Mouse (Mus musculus) thymus, postnatal 25 days (tissue): Measurements from ENCODE around the gene Phf20.
"Not testable (repeated sequence)": the region's sequence is repeated elsewhere in the genome, so short reads cannot be mapped to it uniquely, and the experiment has no call there.

Experiments used
- DNase-seq: peaks from one replicate; pipeline ENCODE4 v3.0.0; 2022

Phf20 gene

GRCm38 (mm10) chr2:156196302-156197128 lies at the start of gene Phf20:
Gene Phf20 (plus strand): TSS chr2:156196466.
- DNase-seq, result peak; percentile 98

GRCm38 (mm10) chr2:156147316-156147915 lies 48.9 kb upstream of the Phf20 start:
- DNase-seq, result no peak

GRCm38 (mm10) chr2:156151538-156151937 lies 44.7 kb upstream of the Phf20 start:
- DNase-seq, result no peak

- no peak for DNase-seq
These were observed 30.8 kb upstream of the Phf20 start for GRCm38 (mm10) chr2:156165478-156165877.

GRCm38 (mm10) chr2:156166557-156166956 lies 29.7 kb upstream of the Phf20 start:
- no peak for DNase-seq

GRCm38 (mm10) chr2:156177079-156177478 lies 19.2 kb upstream of the Phf20 start:
- DNase-seq, result no peak

GRCm38 (mm10) chr2:156177651-156178050 lies 18.6 kb upstream of the Phf20 start:
- DNase-seq, result no peak

- peak; percentile 87 for DNase-seq
These were observed 17.0 kb upstream of the Phf20 start for GRCm38 (mm10) chr2:156179046-156179795.

- no peak for DNase-seq
These were observed 16.5 kb upstream of the Phf20 start for GRCm38 (mm10) chr2:156179796-156180093.

- DNase-seq, result peak; percentile 100
These were observed 16.0 kb upstream of the Phf20 start, which contains the start of gene Rbm39 for GRCm38 (mm10) chr2:156180094-156180821. Gene Rbm39 (minus strand): TSS chr2:156180238.

GRCm38 (mm10) chr2:156180824-156181590 lies 15.3 kb upstream of the Phf20 start:
- DNase-seq, result no peak

GRCm38 (mm10) chr2:156181592-156181991 lies 14.7 kb upstream of the Phf20 start:
- DNase-seq, result no peak

- DNase-seq, result not testable (repeated sequence)
These were observed 7.0 kb upstream of the Phf20 start for GRCm38 (mm10) chr2:156189241-156189640.

- peak; percentile 77 for DNase-seq
These were observed 6.0 kb upstream of the Phf20 start for GRCm38 (mm10) chr2:156190004-156190896.

GRCm38 (mm10) chr2:156191540-156191939 lies 4.7 kb upstream of the Phf20 start:
- DNase-seq, result no peak

- DNase-seq, result no peak
These were observed 4.2 kb upstream of the Phf20 start for GRCm38 (mm10) chr2:156192068-156192467.

- DNase-seq, result no peak
These were observed 3.0 kb upstream of the Phf20 start for GRCm38 (mm10) chr2:156193066-156193862.

- no peak for DNase-seq
These were observed 1.7 kb upstream of the Phf20 start for GRCm38 (mm10) chr2:156194571-156194970.

- no peak for DNase-seq
These were observed 1.1 kb downstream of the Phf20 start for GRCm38 (mm10) chr2:156197129-156197911.
